Mouse (Mus musculus) embryo, embryonic 11.5 days (tissue): ENCODE data around the gene Glb1.
"Not testable (repeated sequence)": the region's sequence is repeated elsewhere in the genome, so short reads cannot be mapped to it uniquely, and the experiment has no call there.

Source experiments
- DNase-seq: peaks from one replicate; pipeline ENCODE4 v3.0.0-alpha.2; 2012; ENCODE audit warnings: low read depth, low spot score

The Glb1 gene

GRCm38 (mm10) chr9:114400949-114401684, at the start of gene Glb1, which contains the start of gene Tmppe:
Glb1 (plus strand) TSS chr9:114401076.
Tmppe (plus strand) TSS chr9:114401105.
- DNase-seq: peak; percentile 84

GRCm38 (mm10) chr9:114367783-114368470, 32.9 kb upstream of the Glb1 start:
- DNase-seq: peak; percentile 42

- no peak for DNase-seq
These were observed 32.4 kb upstream of the Glb1 start for GRCm38 (mm10) chr9:114368471-114368858.

GRCm38 (mm10) chr9:114369389-114369788, 31.5 kb upstream of the Glb1 start:
- DNase-seq: not testable (repeated sequence)

- not testable (repeated sequence) for DNase-seq
These were observed 29.2 kb upstream of the Glb1 start for GRCm38 (mm10) chr9:114371717-114372116.

GRCm38 (mm10) chr9:114375276-114375962, 25.5 kb upstream of the Glb1 start:
- DNase-seq: no peak

- DNase-seq: no peak
These were observed 23.7 kb upstream of the Glb1 start for GRCm38 (mm10) chr9:114377168-114377567.

- no peak for DNase-seq
These were observed 21.0 kb upstream of the Glb1 start for GRCm38 (mm10) chr9:114379871-114380270.

GRCm38 (mm10) chr9:114380881-114381733, 19.8 kb upstream of the Glb1 start:
- DNase-seq: no peak

- DNase-seq: no peak
These were observed 17.8 kb upstream of the Glb1 start for GRCm38 (mm10) chr9:114382936-114383710.

- no peak for DNase-seq
These were observed 16.2 kb upstream of the Glb1 start for GRCm38 (mm10) chr9:114384691-114385090.

- no peak for DNase-seq
These were observed 15.7 kb upstream of the Glb1 start for GRCm38 (mm10) chr9:114385160-114385559.

GRCm38 (mm10) chr9:114387086-114387485, 13.8 kb upstream of the Glb1 start:
- DNase-seq: no peak

GRCm38 (mm10) chr9:114388288-114388687, 12.6 kb upstream of the Glb1 start:
- DNase-seq: no peak

- DNase-seq: no peak
These were observed 12.0 kb upstream of the Glb1 start for GRCm38 (mm10) chr9:114388701-114389370.

- DNase-seq: no peak
These were observed 11.4 kb upstream of the Glb1 start for GRCm38 (mm10) chr9:114389371-114389904.

GRCm38 (mm10) chr9:114389905-114390748, 10.7 kb upstream of the Glb1 start, which contains the start of gene Crtap:
Crtap (minus strand) TSS chr9:114390675.
- DNase-seq: peak; percentile 38

GRCm38 (mm10) chr9:114390749-114391075, 10.2 kb upstream of the Glb1 start:
- DNase-seq: no peak

GRCm38 (mm10) chr9:114394136-114394535, 6.7 kb upstream of the Glb1 start:
- not testable (repeated sequence) for DNase-seq
